Mouse (Mus musculus): ENCODE results near the gene Gif. TPM values are rescaled to one million over a fixed set of nuclear protein-coding genes. Genes with fewer than 3 reads are reported as not detected.

Gif gene
- not detected in 2 replicates for polyA plus RNA-seq (2012; rRNA removed)

GRCm38 (mm10) chr19:11747298-11747697 lies at the start of gene Gif:
Gif (plus strand) TSS chr19:11747554.

GRCm38 (mm10) chr19:11770205-11770892 lies 23.0 kb downstream of the Gif start, which contains the start of gene Mrpl16:
Mrpl16 (plus strand) TSS chr19:11770391.

Other genes with a start within 250 kb of the Gif start
- 3.5 and 3.6 TPM in 2 replicates for gene Ms4a6b, start 231.0 kb upstream of the Gif start, polyA plus RNA-seq (2012; rRNA removed)
- gene Ms4a4d, start 210.8 kb upstream of the Gif start, polyA plus RNA-seq (2012; rRNA removed) = 0.06 and 0.20 TPM in 2 replicates
- 3.3 and 4.4 TPM in 2 replicates for gene Ms4a6d, start 142.7 kb upstream of the Gif start, polyA plus RNA-seq (2012; rRNA removed)
- gene Ms4a2, start 123.8 kb upstream of the Gif start, polyA plus RNA-seq (2012; rRNA removed) = 0.05 and 0.15 TPM in 2 replicates
- gene Ms4a3, start 106.7 kb upstream of the Gif start, polyA plus RNA-seq (2012; rRNA removed) = 0.14 and 0.24 TPM in 2 replicates
- gene Oosp2, start 87.0 kb upstream of the Gif start, polyA plus RNA-seq (2012; rRNA removed) = not detected in 2 replicates
- gene Oosp1, start 56.4 kb upstream of the Gif start, polyA plus RNA-seq (2012; rRNA removed) = not detected in 2 replicates
- not detected in 2 replicates for gene Oosp3, start 50.5 kb upstream of the Gif start, polyA plus RNA-seq (2012; rRNA removed)
- gene Mrpl16, start 22.8 kb downstream of the Gif start, polyA plus RNA-seq (2012; rRNA removed) = 32.7 and 34.8 TPM in 2 replicates
- gene Stx3, start 71.8 kb downstream of the Gif start, polyA plus RNA-seq (2012; rRNA removed) = 27.9 and 31.0 TPM in 2 replicates
- not detected in 2 replicates for gene Olfr1417, start 91.7 kb downstream of the Gif start, polyA plus RNA-seq (2012; rRNA removed)
- gene Olfr1418, start 113.5 kb downstream of the Gif start, polyA plus RNA-seq (2012; rRNA removed) = not detected in 2 replicates
- 0.06 TPM in 1 of 2 replicates, not detected in the other for gene Olfr1419, start 127.6 kb downstream of the Gif start, polyA plus RNA-seq (2012; rRNA removed)
- gene Olfr1420, start 139.0 kb downstream of the Gif start, polyA plus RNA-seq (2012; rRNA removed) = not detected in 2 replicates
- gene Patl1, start 164.8 kb downstream of the Gif start, polyA plus RNA-seq (2012; rRNA removed) = 31.4 and 33.7 TPM in 2 replicates
- 34.8 and 35.5 TPM in 2 replicates for gene Osbp, start 218.4 kb downstream of the Gif start, polyA plus RNA-seq (2012; rRNA removed)